Mouse (Mus musculus): ENCODE results near the gene Olfr771. TPM values are rescaled to one million over a fixed set of nuclear protein-coding genes. Genes with fewer than 3 reads are reported as not detected.
"Not testable (repeated sequence)": the region's sequence is repeated elsewhere in the genome, so short reads cannot be mapped to it uniquely, and the experiment has no call there.

The Olfr771 gene
- not detected in 2 replicates for polyA plus RNA-seq (2016; fragmentation: Nextera tagmentation; extraction: Ambion mirVana)

DNA sequence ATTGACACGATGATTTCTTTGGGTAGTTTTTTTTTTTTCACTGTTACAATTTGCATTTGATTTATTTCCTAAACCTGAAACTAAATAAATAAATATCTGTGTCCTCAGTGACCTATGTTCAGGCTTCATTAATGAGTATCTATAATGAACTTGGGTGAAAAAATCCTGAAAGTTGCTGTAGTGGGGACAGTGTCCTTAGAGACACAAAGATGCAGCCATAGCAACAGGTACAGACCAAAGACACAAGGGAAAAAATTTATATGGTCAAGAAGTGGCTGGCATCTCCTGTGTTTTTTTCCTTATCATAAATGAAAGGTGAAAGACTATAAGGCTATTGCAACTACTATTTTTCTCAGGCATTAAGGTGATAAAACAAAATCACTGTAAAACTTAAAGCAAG lies at the start of gene Olfr771:
Gene Olfr771, minus strand, starts transcription at position 101 of the 400 bp plus-strand sequence.
- no peak within 1 kb of the TSS for H3K4me3 ChIP-seq
- no peaks in the 10 kb centered on the region for H3K4me1 ChIP-seq
- H3K27ac ChIP-seq: no peak within 1 kb of the TSS
- H3K27me3 ChIP-seq (ENCODE audit: insufficient read depth, poor library complexity, severe bottlenecking): no peaks in the 10 kb centered on the region
- no peak for DNase-seq (ENCODE audit: low spot score)
- 76% methylated on average over 1 of the region's 1 CpGs for WGBS
- no peaks in the 10 kb centered on the region for H3K9me3 ChIP-seq
- H3K36me3 ChIP-seq: no peaks in the 10 kb centered on the region

- DNase-seq (ENCODE audit: low spot score); H3K4me3 ChIP-seq; H3K27me3 ChIP-seq (ENCODE audit: insufficient read depth, poor library complexity, severe bottlenecking); H3K36me3 ChIP-seq; H3K27ac ChIP-seq; H3K9me3 ChIP-seq; H3K4me1 ChIP-seq: not testable (repeated sequence)
Observed at GRCm38 (mm10) chr10:129187319-129187718, 22.8 kb upstream of the Olfr771 start, which contains the start of gene Olfr773. TSS of gene Olfr773 (minus strand) at chr10:129187419.

GRCm38 (mm10) chr10:129177821-129178220 lies 13.3 kb upstream of the Olfr771 start, which contains the start of gene Olfr772:
TSS of gene Olfr772 (minus strand) at chr10:129177921.
- not testable (repeated sequence) for DNase-seq (ENCODE audit: low spot score); H3K4me1 ChIP-seq; H3K36me3 ChIP-seq; H3K27me3 ChIP-seq (ENCODE audit: insufficient read depth, poor library complexity, severe bottlenecking); H3K9me3 ChIP-seq; H3K27ac ChIP-seq; H3K4me3 ChIP-seq
- 75% methylated on average over 4 of the region's 4 CpGs for WGBS

DNA sequence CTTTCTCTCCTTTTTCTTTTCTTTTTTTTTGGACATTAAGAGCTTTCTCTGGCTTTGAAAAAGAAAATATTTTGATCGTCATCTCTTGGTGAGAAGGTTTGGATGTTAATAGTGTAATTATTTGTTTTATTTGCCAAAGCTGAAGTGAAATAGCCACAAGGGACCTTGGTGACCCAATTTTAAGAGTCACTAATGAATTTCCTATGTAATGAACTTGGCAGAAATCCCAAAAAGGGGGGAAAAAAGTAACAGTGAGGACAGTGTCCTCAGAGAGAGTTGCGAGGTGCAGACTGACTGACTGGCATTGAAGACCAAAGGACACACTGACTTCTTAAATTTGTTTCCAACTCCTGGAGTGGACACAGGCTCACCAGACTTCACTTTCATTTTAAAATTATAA lies 25.7 kb downstream of the Olfr771 start, which contains the start of gene Olfr770:
Gene Olfr770, minus strand, starts transcription at position 101 of the 400 bp plus-strand sequence.
- no peak for DNase-seq (ENCODE audit: low spot score)
- Histone ChIP-seq H3K4me3 (no peak within 1 kb of the TSS), H3K9me3 (no peaks in the 10 kb centered on the region), H3K36me3 (no peaks in the 10 kb centered on the region), H3K27me3 (ENCODE audit: insufficient read depth, poor library complexity, severe bottlenecking) (no peaks in the 10 kb centered on the region), H3K27ac (no peak within 1 kb of the TSS), H3K4me1 (no peaks in the 10 kb centered on the region)
- WGBS: 88% methylated on average over 2 of the region's 2 CpGs

DNA sequence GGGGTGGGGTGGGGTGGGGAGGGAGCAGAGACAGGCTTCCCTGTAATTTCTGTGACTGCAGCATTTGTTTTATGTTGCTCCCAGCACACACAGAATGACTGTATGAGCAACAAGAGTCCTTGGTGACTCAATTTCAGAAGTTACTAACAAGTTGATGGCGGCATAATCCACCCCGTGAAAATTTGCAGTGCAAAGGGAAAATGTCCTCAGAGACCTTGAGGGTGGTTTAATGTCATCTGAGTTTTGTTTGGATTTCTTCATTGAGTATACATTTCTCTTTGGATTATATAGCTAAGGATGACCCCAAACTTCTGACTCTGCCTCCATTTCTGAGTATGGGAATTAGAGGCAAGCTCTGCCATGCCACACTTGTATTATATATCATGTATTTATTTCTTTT lies 46.8 kb downstream of the Olfr771 start, which contains the start of gene Olfr769:
Gene Olfr769, minus strand, starts transcription at position 101 of the 400 bp plus-strand sequence.
- whole genome bisulfite sequencing: 79% methylated on average over 2 of the region's 2 CpGs

DNA sequence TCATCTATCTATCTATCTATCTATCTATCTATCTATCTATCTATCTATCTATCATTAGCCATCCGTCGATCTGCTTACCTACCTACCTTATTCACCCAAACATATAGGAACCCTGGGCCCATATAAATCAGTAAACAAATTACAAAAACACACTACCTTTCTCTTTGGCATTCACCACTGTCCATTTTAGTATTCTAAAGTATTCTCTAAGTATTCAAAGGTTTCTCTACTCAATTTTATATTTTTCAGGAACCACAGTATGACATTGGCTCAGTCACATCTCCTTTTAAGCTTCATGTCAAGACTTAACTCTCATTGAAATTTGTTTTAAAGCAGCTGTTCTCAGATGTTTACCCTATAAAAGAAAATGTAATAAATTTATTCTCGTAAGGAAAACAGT lies 49.4 kb downstream of the Olfr771 start:
- no peak for DNase-seq (ENCODE audit: low spot score)
- Histone ChIP-seq H3K27me3 (ENCODE audit: insufficient read depth, poor library complexity, severe bottlenecking) (no peaks in the 10 kb centered on the region), H3K4me3 (no peak overlapping the region), H3K4me1 (no peaks in the 10 kb centered on the region), H3K9me3 (peaks cover 3% of the 10 kb centered on the region; the same call in 1 of the 2 replicates), H3K27ac (no peak overlapping the region), H3K36me3 (no peaks in the 10 kb centered on the region)
- 92% methylated on average over 3 of the region's 3 CpGs for WGBS

More for the DNA sequence above, 46.8 kb downstream of the Olfr771 start, which contains the start of gene Olfr769:
- Histone ChIP-seq H3K4me3 (no peak within 1 kb of the TSS), H3K36me3 (no peaks in the 10 kb centered on the region), H3K9me3 (no peaks in the 10 kb centered on the region), H3K27me3 (ENCODE audit: insufficient read depth, poor library complexity, severe bottlenecking) (no peaks in the 10 kb centered on the region), H3K4me1 (no peaks in the 10 kb centered on the region), H3K27ac (no peak within 1 kb of the TSS)
- no peak for DNase-seq (ENCODE audit: low spot score)

Other genes starting within 250 kb of the Olfr771 start
- 8.8 and 9.9 TPM in 2 replicates for gene Rdh5, start 241.9 kb downstream of the Olfr771 start, polyA plus RNA-seq (2016; fragmentation: Nextera tagmentation; extraction: Ambion mirVana)
- gene Bloc1s1, start 240.7 kb downstream of the Olfr771 start, polyA plus RNA-seq (2016; fragmentation: Nextera tagmentation; extraction: Ambion mirVana): 182 and 194 TPM in 2 replicates
- 1.1 and 1.3 TPM in 2 replicates for gene Itga7, start 230.9 kb downstream of the Olfr771 start, polyA plus RNA-seq (2016; fragmentation: Nextera tagmentation; extraction: Ambion mirVana)
- not detected in 2 replicates for gene Mettl7b, start 203.8 kb downstream of the Olfr771 start, polyA plus RNA-seq (2016; fragmentation: Nextera tagmentation; extraction: Ambion mirVana)
- gene Olfr9, start 175.3 kb downstream of the Olfr771 start, polyA plus RNA-seq (2016; fragmentation: Nextera tagmentation; extraction: Ambion mirVana): not detected in 2 replicates
- not detected in 2 replicates for gene Olfr763, start 154.0 kb downstream of the Olfr771 start, polyA plus RNA-seq (2016; fragmentation: Nextera tagmentation; extraction: Ambion mirVana)
- gene Olfr764-ps1, start 124.9 kb downstream of the Olfr771 start, polyA plus RNA-seq (2016; fragmentation: Nextera tagmentation; extraction: Ambion mirVana): not detected in 2 replicates
- not detected in 2 replicates for gene Olfr765, start 114.8 kb downstream of the Olfr771 start, polyA plus RNA-seq (2016; fragmentation: Nextera tagmentation; extraction: Ambion mirVana)
- not detected in 2 replicates for gene Olfr766-ps1, start 95.8 kb downstream of the Olfr771 start, polyA plus RNA-seq (2016; fragmentation: Nextera tagmentation; extraction: Ambion mirVana)
- gene Olfr767, start 81.8 kb downstream of the Olfr771 start, polyA plus RNA-seq (2016; fragmentation: Nextera tagmentation; extraction: Ambion mirVana): not detected in 2 replicates
- gene Olfr768, start 65.4 kb downstream of the Olfr771 start, polyA plus RNA-seq (2016; fragmentation: Nextera tagmentation; extraction: Ambion mirVana): not detected in 2 replicates
- not detected in 2 replicates for gene Olfr769, start 46.9 kb downstream of the Olfr771 start, polyA plus RNA-seq (2016; fragmentation: Nextera tagmentation; extraction: Ambion mirVana)
- gene Olfr770, start 25.8 kb downstream of the Olfr771 start, polyA plus RNA-seq (2016; fragmentation: Nextera tagmentation; extraction: Ambion mirVana): not detected in 2 replicates
- not detected in 2 replicates for gene Olfr772, start 13.2 kb upstream of the Olfr771 start, polyA plus RNA-seq (2016; fragmentation: Nextera tagmentation; extraction: Ambion mirVana)
- not detected in 2 replicates for gene Olfr773, start 22.7 kb upstream of the Olfr771 start, polyA plus RNA-seq (2016; fragmentation: Nextera tagmentation; extraction: Ambion mirVana)
- gene Olfr774, start 71.5 kb upstream of the Olfr771 start, polyA plus RNA-seq (2016; fragmentation: Nextera tagmentation; extraction: Ambion mirVana): not detected in 2 replicates
- gene Olfr775, start 83.7 kb upstream of the Olfr771 start, polyA plus RNA-seq (2016; fragmentation: Nextera tagmentation; extraction: Ambion mirVana): not detected in 2 replicates
- gene Olfr776, start 94.4 kb upstream of the Olfr771 start, polyA plus RNA-seq (2016; fragmentation: Nextera tagmentation; extraction: Ambion mirVana): not detected in 2 replicates
- not detected in 2 replicates for gene Olfr777, start 106.7 kb upstream of the Olfr771 start, polyA plus RNA-seq (2016; fragmentation: Nextera tagmentation; extraction: Ambion mirVana)
- gene Olfr780, start 153.4 kb upstream of the Olfr771 start, polyA plus RNA-seq (2016; fragmentation: Nextera tagmentation; extraction: Ambion mirVana): not detected in 2 replicates
- gene Olfr781, start 164.1 kb upstream of the Olfr771 start, polyA plus RNA-seq (2016; fragmentation: Nextera tagmentation; extraction: Ambion mirVana): not detected in 2 replicates
- gene Olfr782, start 184.1 kb upstream of the Olfr771 start, polyA plus RNA-seq (2016; fragmentation: Nextera tagmentation; extraction: Ambion mirVana): not detected in 2 replicates
- 0.05 TPM in 1 of 2 replicates, not detected in the other for gene Olfr784, start 219.3 kb upstream of the Olfr771 start, polyA plus RNA-seq (2016; fragmentation: Nextera tagmentation; extraction: Ambion mirVana)
- not detected in 2 replicates for gene Olfr785, start 240.7 kb upstream of the Olfr771 start, polyA plus RNA-seq (2016; fragmentation: Nextera tagmentation; extraction: Ambion mirVana)